Mouse (Mus musculus): ENCODE measurements at regions not wholly inside any gene's neighbourhood (a gene's known extent, or its start where the extent isn't known, plus 50 kb on each side); places are given as distances from the start of the nearest gene placed in this dataset.

GRCm38 (mm10) chr17:72782775-72783174 is 53.5 kb upstream of the Ypel5 start:
- H3K4me1 ChIP-seq (replicated peaks; ENCODE audit: control insufficient read depth, insufficient read depth, low read length) = no peaks in the 10 kb centered on the region
- H3K27me3 ChIP-seq (replicated peaks; ENCODE audit: control insufficient read depth, insufficient read depth, low read length) = no peaks in the 10 kb centered on the region
- H3K36me3 ChIP-seq (ENCODE audit: control insufficient read depth, insufficient read depth, low read length) = no peaks in the 10 kb centered on the region
- no peak for ATAC-seq (replicated peaks; ENCODE audit: low FRiP score)
- H3K9me3 ChIP-seq (ENCODE audit: control insufficient read depth, low read length) = no peaks in the 10 kb centered on the region
- WGBS = 58% methylated on average over 7 of the region's 7 CpGs
- no peak overlapping the region for H3K4me3 ChIP-seq (ENCODE audit: low read depth, low read length)
- no peak overlapping the region for H3K9ac ChIP-seq (ENCODE audit: low read depth, low read length)
- no peak for DNase-seq (ENCODE audit: low spot score)
- H3K4me2 ChIP-seq = no peak overlapping the region
- H3K27ac ChIP-seq (ENCODE audit: low read depth, low read length) = no peak overlapping the region

DNA sequence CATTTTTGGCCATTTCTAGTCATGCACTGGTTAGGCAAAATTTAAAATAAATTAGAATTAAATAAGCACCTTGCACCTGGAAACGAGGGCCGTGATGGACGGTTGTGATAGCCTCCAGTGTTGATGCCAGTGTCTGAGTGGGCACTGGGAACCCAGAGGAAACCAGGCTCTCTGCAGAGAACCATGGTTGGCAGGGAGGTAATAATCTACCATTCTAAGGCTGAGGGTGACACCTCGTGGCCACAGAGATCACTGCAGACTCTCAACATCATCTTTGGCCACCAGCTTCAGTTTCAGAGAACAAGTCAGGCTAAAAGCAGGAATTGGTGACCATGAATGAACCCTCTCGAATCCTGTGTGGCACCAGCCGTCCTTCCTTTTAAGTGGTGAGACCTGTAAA is 54.5 kb upstream of the Ypel5 start:
- ATAC-seq (replicated peaks; ENCODE audit: low FRiP score) (no peak), DNase-seq (ENCODE audit: low spot score) (peak; percentile 37)
- 22% methylated on average over 6 of the region's 6 CpGs for WGBS
- Histone ChIP-seq H3K4me1 (replicated peaks; ENCODE audit: control insufficient read depth, insufficient read depth, low read length) (no peaks in the 10 kb centered on the region), H3K9me3 (ENCODE audit: control insufficient read depth, low read length) (no peaks in the 10 kb centered on the region), H3K27ac (ENCODE audit: low read depth, low read length) (no peak overlapping the region), H3K4me3 (ENCODE audit: low read depth, low read length) (no peak overlapping the region), H3K9ac (ENCODE audit: low read depth, low read length) (no peak overlapping the region), H3K27me3 (replicated peaks; ENCODE audit: control insufficient read depth, insufficient read depth, low read length) (no peaks in the 10 kb centered on the region), H3K36me3 (ENCODE audit: control insufficient read depth, insufficient read depth, low read length) (no peaks in the 10 kb centered on the region), H3K4me2 (no peak overlapping the region)

- ATAC-seq (replicated peaks; ENCODE audit: low FRiP score) = no peak
- DNase-seq (ENCODE audit: low spot score) = no peak
- Histone ChIP-seq H3K9me3 (ENCODE audit: control insufficient read depth, low read length) (no peaks in the 10 kb centered on the region), H3K27ac (ENCODE audit: low read depth, low read length) (no peak overlapping the region), H3K4me2 (no peak overlapping the region), H3K4me3 (ENCODE audit: low read depth, low read length) (no peak overlapping the region), H3K4me1 (replicated peaks; ENCODE audit: control insufficient read depth, insufficient read depth, low read length) (no peaks in the 10 kb centered on the region), H3K36me3 (ENCODE audit: control insufficient read depth, insufficient read depth, low read length) (no peaks in the 10 kb centered on the region), H3K27me3 (replicated peaks; ENCODE audit: control insufficient read depth, insufficient read depth, low read length) (no peaks in the 10 kb centered on the region), H3K9ac (ENCODE audit: low read depth, low read length) (no peak overlapping the region)
- 61% methylated on average over 4 of the region's 4 CpGs for WGBS
These were observed 68.0 kb upstream of the Ypel5 start for GRCm38 (mm10) chr17:72768266-72768665.

DNA sequence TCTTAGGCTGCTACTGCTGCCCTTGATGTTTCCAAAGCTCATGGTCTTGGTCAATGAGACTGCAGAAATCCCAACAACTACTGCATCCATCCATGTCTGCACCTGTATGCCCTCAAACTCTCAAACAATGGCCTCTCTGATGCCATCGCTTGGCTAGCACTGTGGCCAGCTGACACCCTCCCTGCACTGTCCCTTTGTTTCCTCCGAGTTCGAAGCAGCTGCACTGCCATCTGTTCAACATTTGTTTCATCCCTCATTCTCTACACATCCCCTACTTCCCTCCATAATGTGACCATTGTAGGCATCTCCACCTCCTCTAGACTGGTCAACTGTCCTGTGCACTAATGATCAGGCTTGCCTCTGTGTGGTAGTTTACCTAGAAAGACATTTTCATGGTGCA is 75.3 kb upstream of the Ypel5 start:
- H3K4me3 ChIP-seq (ENCODE audit: low read depth, low read length) = no peak overlapping the region
- no peaks in the 10 kb centered on the region for H3K4me1 ChIP-seq (replicated peaks; ENCODE audit: control insufficient read depth, insufficient read depth, low read length)
- no peak overlapping the region for H3K4me2 ChIP-seq
- no peak for ATAC-seq (replicated peaks; ENCODE audit: low FRiP score)
- H3K9ac ChIP-seq (ENCODE audit: low read depth, low read length) = no peak overlapping the region
- H3K9me3 ChIP-seq (ENCODE audit: control insufficient read depth, low read length) = no peaks in the 10 kb centered on the region
- 84% methylated on average over 3 of the region's 3 CpGs for WGBS
- no peak overlapping the region for H3K27ac ChIP-seq (ENCODE audit: low read depth, low read length)
- DNase-seq (ENCODE audit: low spot score) = no peak
- no peaks in the 10 kb centered on the region for H3K36me3 ChIP-seq (ENCODE audit: control insufficient read depth, insufficient read depth, low read length)
- no peaks in the 10 kb centered on the region for H3K27me3 ChIP-seq (replicated peaks; ENCODE audit: control insufficient read depth, insufficient read depth, low read length)

- Histone ChIP-seq H3K27ac (ENCODE audit: low read depth, low read length) (no peak overlapping the region), H3K9me3 (ENCODE audit: control insufficient read depth, low read length) (no peaks in the 10 kb centered on the region), H3K4me3 (ENCODE audit: low read depth, low read length) (no peak overlapping the region), H3K36me3 (ENCODE audit: control insufficient read depth, insufficient read depth, low read length) (no peaks in the 10 kb centered on the region), H3K27me3 (replicated peaks; ENCODE audit: control insufficient read depth, insufficient read depth, low read length) (no peaks in the 10 kb centered on the region), H3K4me2 (no peak overlapping the region), H3K4me1 (replicated peaks; ENCODE audit: control insufficient read depth, insufficient read depth, low read length) (no peaks in the 10 kb centered on the region), H3K9ac (ENCODE audit: low read depth, low read length) (no peak overlapping the region)
- ATAC-seq (replicated peaks; ENCODE audit: low FRiP score) (no peak), DNase-seq (ENCODE audit: low spot score) (no peak)
- WGBS = 54% methylated on average over 4 of the region's 4 CpGs
These were observed 89.8 kb upstream of the Ypel5 start for GRCm38 (mm10) chr17:72746411-72746810.

DNA sequence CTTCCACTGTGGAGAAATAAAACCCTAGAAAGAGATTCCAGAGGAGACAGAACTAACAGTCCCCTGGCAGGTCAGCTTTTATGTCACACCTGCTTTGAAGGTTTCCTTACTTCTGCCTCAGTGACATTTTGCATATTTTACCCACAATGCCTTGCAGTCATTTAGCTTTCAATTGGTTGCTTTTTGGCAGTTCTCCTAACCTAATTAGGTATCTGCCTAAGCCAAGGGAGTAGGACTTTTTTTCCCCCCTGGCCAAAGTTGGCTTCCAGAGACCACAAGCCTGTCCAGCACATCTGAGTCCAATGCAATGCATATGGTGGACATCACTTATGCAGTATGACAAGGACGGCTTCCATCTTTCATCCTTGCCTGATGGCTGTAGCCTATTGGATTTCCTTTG is 103.2 kb upstream of the Ypel5 start:
- ATAC-seq (replicated peaks; ENCODE audit: low FRiP score) (no peak), DNase-seq (ENCODE audit: low spot score) (no peak)
- 80% methylated on average over 1 of the region's 1 CpGs for WGBS
- Histone ChIP-seq H3K27me3 (replicated peaks; ENCODE audit: control insufficient read depth, insufficient read depth, low read length) (no peaks in the 10 kb centered on the region), H3K9me3 (ENCODE audit: control insufficient read depth, low read length) (no peaks in the 10 kb centered on the region), H3K4me1 (replicated peaks; ENCODE audit: control insufficient read depth, insufficient read depth, low read length) (no peaks in the 10 kb centered on the region), H3K4me3 (ENCODE audit: low read depth, low read length) (no peak overlapping the region), H3K36me3 (ENCODE audit: control insufficient read depth, insufficient read depth, low read length) (no peaks in the 10 kb centered on the region), H3K9ac (ENCODE audit: low read depth, low read length) (no peak overlapping the region), H3K4me2 (no peak overlapping the region), H3K27ac (ENCODE audit: low read depth, low read length) (no peak overlapping the region)

DNA sequence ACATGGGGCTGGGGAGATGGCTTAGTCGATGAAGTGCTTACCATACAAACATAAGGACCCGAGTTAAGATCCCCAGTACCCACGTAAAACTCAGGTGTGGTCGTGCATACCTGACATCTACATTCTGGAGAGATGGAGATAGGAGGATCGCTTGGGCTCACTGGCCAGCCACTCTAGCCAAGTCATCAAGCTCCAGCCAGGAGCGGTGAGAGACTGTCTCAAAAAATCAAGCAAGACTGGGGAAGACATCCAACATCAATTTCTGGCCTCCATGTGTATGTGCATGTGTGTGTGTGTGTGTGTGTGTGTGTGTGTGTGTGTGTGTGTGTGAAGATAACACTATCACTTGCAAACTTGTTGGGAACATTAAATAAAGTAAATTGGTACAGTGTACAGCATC is 104.6 kb upstream of the Ypel5 start:
- Histone ChIP-seq H3K9me3 (ENCODE audit: control insufficient read depth, low read length) (no peaks in the 10 kb centered on the region), H3K4me1 (replicated peaks; ENCODE audit: control insufficient read depth, insufficient read depth, low read length) (no peaks in the 10 kb centered on the region), H3K4me2 (no peak overlapping the region), H3K9ac (ENCODE audit: low read depth, low read length) (no peak overlapping the region), H3K27ac (ENCODE audit: low read depth, low read length) (no peak overlapping the region), H3K36me3 (ENCODE audit: control insufficient read depth, insufficient read depth, low read length) (no peaks in the 10 kb centered on the region), H3K4me3 (ENCODE audit: low read depth, low read length) (no peak overlapping the region), H3K27me3 (replicated peaks; ENCODE audit: control insufficient read depth, insufficient read depth, low read length) (no peaks in the 10 kb centered on the region)
- ATAC-seq (replicated peaks; ENCODE audit: low FRiP score) (no peak), DNase-seq (ENCODE audit: low spot score) (no peak)
- 82% methylated on average over 6 of the region's 6 CpGs for WGBS

DNA sequence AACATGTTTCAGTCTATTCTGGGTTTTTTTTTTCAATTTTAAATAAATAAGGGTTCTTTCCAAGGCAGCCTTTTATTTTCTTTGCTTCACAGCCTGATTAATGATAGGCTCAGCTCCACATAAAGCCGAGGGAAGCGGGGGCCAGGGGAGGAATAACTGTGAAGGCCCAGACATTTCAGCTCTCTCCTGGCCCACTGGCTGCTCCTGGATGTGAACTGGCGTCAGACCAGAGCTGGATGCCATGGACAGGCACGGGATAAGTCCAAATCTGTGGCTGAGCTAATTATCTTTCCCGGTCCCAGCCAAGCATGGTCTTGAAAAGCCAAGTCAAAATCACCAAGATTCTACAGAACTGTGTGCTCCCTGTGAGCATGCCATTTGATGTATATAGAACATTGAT is 105.1 kb upstream of the Ypel5 start:
- H3K27ac ChIP-seq (ENCODE audit: low read depth, low read length) = no peak overlapping the region
- H3K27me3 ChIP-seq (replicated peaks; ENCODE audit: control insufficient read depth, insufficient read depth, low read length) = no peaks in the 10 kb centered on the region
- H3K9me3 ChIP-seq (ENCODE audit: control insufficient read depth, low read length) = no peaks in the 10 kb centered on the region
- H3K4me1 ChIP-seq (replicated peaks; ENCODE audit: control insufficient read depth, insufficient read depth, low read length) = no peaks in the 10 kb centered on the region
- no peak overlapping the region for H3K4me2 ChIP-seq
- no peak for DNase-seq (ENCODE audit: low spot score)
- no peak overlapping the region for H3K9ac ChIP-seq (ENCODE audit: low read depth, low read length)
- no peak overlapping the region for H3K4me3 ChIP-seq (ENCODE audit: low read depth, low read length)
- no peaks in the 10 kb centered on the region for H3K36me3 ChIP-seq (ENCODE audit: control insufficient read depth, insufficient read depth, low read length)
- 77% methylated on average over 5 of the region's 5 CpGs for WGBS
- no peak for ATAC-seq (replicated peaks; ENCODE audit: low FRiP score)

DNA sequence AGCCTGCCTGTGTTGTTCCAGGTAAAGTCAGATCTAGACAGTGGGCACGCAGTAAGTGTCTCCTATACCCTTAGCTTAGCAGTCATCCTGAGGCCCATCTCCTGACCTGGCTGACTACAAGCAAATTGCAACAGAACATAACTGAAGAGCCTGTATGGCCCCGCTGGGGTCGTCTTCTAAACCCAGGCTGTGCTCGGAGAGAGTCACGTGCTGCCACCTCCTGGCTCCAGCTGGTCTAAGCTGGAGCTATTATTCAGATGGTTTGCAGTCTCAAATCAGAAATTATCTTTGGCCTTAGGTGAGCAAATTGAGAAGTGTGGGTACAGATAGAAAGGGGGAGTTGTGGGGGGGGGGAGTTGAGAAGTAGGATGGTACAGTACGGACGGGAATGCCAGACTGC is 115.5 kb upstream of the Ypel5 start:
- H3K27me3 ChIP-seq (replicated peaks; ENCODE audit: control insufficient read depth, insufficient read depth, low read length) = no peaks in the 10 kb centered on the region
- no peak for ATAC-seq (replicated peaks; ENCODE audit: low FRiP score)
- H3K4me1 ChIP-seq (replicated peaks; ENCODE audit: control insufficient read depth, insufficient read depth, low read length) = no peaks in the 10 kb centered on the region
- no peak overlapping the region for H3K27ac ChIP-seq (ENCODE audit: low read depth, low read length)
- no peak overlapping the region for H3K4me3 ChIP-seq (ENCODE audit: low read depth, low read length)
- no peaks in the 10 kb centered on the region for H3K9me3 ChIP-seq (ENCODE audit: control insufficient read depth, low read length)
- no peaks in the 10 kb centered on the region for H3K36me3 ChIP-seq (ENCODE audit: control insufficient read depth, insufficient read depth, low read length)
- no peak overlapping the region for H3K9ac ChIP-seq (ENCODE audit: low read depth, low read length)
- no peak for DNase-seq (ENCODE audit: low spot score)
- 58% methylated on average over 7 of the region's 7 CpGs for WGBS
- H3K4me2 ChIP-seq = no peak overlapping the region

Measured in liver, embryonic 11.5 days (tissue).